Mouse (Mus musculus) liver, adult 10 weeks (tissue): ENCODE data around the gene Rnf17. TPM values are rescaled to one million over a fixed set of nuclear protein-coding genes. Genes with fewer than 3 reads are reported as not detected.

Experiments
- polyA plus RNA-seq: library from polyadenylated mRNA; stranded (reverse); fragments of 350-450 nt; fragmentation: Illumina TruSeq; extraction: RNeasy Lipid Tissue Mini Kit (QIAGEN cat#74804); gene quantifications from one replicate; pipeline ENCODE4 v1.2.3, GENCODE M21; 2014; ENCODE audit warnings: low read depth, low replicate concordance

Rnf17 gene
- 0.45 TPM for polyA plus RNA-seq

GRCm38 (mm10) chr14:56402311-56403071 is at the start of gene Rnf17:
TSS of gene Rnf17 (plus strand) at chr14:56402581.

GRCm38 (mm10) chr14:56364711-56365237 is 37.6 kb upstream of the Rnf17 start, which contains the start of gene Atp12a:
TSS of gene Atp12a (plus strand) at chr14:56365068.

Other genes starting within 250 kb of the Rnf17 start
- gene Gzmg, start 243.0 kb upstream of the Rnf17 start, polyA plus RNA-seq: not detected
- gene Gzmn, start 228.0 kb upstream of the Rnf17 start, polyA plus RNA-seq: not detected
- gene Gzmf, start 191.2 kb upstream of the Rnf17 start, polyA plus RNA-seq: not detected
- gene Gzmc, start 167.9 kb upstream of the Rnf17 start, polyA plus RNA-seq: not detected
- gene Gzmb, start 140.3 kb upstream of the Rnf17 start, polyA plus RNA-seq: 1.1 TPM
- gene Atp12a, start 37.5 kb upstream of the Rnf17 start, polyA plus RNA-seq: not detected
- 5.2 TPM for gene Cenpj, start 172.8 kb downstream of the Rnf17 start, polyA plus RNA-seq
- gene Parp4, start 173.0 kb downstream of the Rnf17 start, polyA plus RNA-seq: 14.2 TPM